Comparison of ENCODE assay signal across 16 mouse cellular contexts in the genomic region with DNA sequence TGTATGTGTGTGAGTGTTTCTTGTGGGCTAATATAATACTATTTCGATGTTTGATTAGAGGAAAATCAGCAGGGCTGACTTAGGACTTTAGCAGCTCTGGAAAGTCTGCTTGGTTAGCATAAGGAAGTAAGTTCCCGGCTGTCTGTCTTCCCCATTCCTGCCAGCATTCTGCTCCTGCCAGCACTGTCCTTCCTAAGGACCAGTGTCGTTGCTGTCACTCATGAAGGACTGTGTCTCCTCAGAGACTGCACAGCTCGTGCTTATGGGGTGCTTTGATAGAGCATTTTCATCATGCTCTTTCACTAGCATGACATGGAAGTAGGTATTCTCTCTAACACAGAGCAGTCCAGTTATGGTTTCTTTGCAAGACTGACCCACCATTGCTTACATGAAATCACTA.
DNase-seq lines count a peak whose midpoint lies in the region; ATAC-seq and TF ChIP-seq lines count a peak whose summit lies in the region.
"Had no signal": no experiment of that assay in that cellular context is flagged by ENCODE, and none has a peak within 500 bp of the region (broad histone marks: within the 10 kb centered on the region; RNA-seq: fewer than 3 reads in every experiment).

No protein-coding gene starts in this region.

- no peaks in the 10 kb centered on the region for H3K36me3 ChIP-seq in embryonic facial prominence, embryonic 13.5 days
- H3K36me3 ChIP-seq in embryonic facial prominence, embryonic 10.5 days (replicated peaks) = no peaks in the 10 kb centered on the region
- H3K36me3 ChIP-seq in heart, postnatal 0 days (replicated peaks; ENCODE audit: control insufficient read depth, insufficient read depth, low read length) = no peaks in the 10 kb centered on the region
- no peaks in the 10 kb centered on the region for H3K36me3 ChIP-seq in lung, embryonic 15.5 days
- H3K36me3 ChIP-seq: hindbrain, embryonic 13.5 days; midbrain, embryonic 10.5 days had no signal

- no peak overlapping the region for H3K27ac ChIP-seq in embryonic facial prominence, embryonic 13.5 days
- no peak overlapping the region for H3K27ac ChIP-seq in embryonic facial prominence, embryonic 10.5 days (replicated peaks)
- H3K27ac ChIP-seq in heart, postnatal 0 days (ENCODE audit: low read depth) = peak overlapping the region; percentile 39
- H3K27ac ChIP-seq in lung, embryonic 15.5 days = no peak overlapping the region
- H3K27ac ChIP-seq: hindbrain, embryonic 13.5 days; midbrain, embryonic 10.5 days had no signal

- TF ChIP-seq CTCF in heart, postnatal 0 days (IDR thresholded peaks at IDR 0.05; ENCODE audit: low read depth) = no peak
- no peak for TF ChIP-seq CTCF in lung, adult 2 months (IDR thresholded peaks at IDR 0.05; ENCODE audit: insufficient read depth, low read length)

- WGBS in embryonic facial prominence, embryonic 13.5 days = 57% methylated on average over 4 of the region's 4 CpGs
- WGBS in embryonic facial prominence, embryonic 10.5 days = 67% methylated on average over 4 of the region's 4 CpGs
- WGBS in heart, postnatal 0 days = 27% methylated on average over 4 of the region's 4 CpGs
- 46% methylated on average over 4 of the region's 4 CpGs for WGBS in lung, embryonic 15.5 days
- 49% methylated on average over 4 of the region's 4 CpGs for WGBS in lung, adult 2 months

- intact Hi-C loops in heart, postnatal 36 days (cut with DNase I) = no loop called here
- intact Hi-C loops in left cerebral cortex, postnatal 10 days (cut with DNase I) = no loop called here

- H3K4me3 ChIP-seq in embryonic facial prominence, embryonic 13.5 days = no peak overlapping the region
- H3K4me3 ChIP-seq in embryonic facial prominence, embryonic 10.5 days = no peak overlapping the region
- peak overlapping the region; percentile 13 for H3K4me3 ChIP-seq in heart, postnatal 0 days (ENCODE audit: low read depth, low read length)
- H3K4me3 ChIP-seq in lung, embryonic 15.5 days = no peak overlapping the region
- H3K4me3 ChIP-seq in lung, adult 2 months (replicated peaks; ENCODE audit: extremely low read depth, low read depth, low read length) = no peak overlapping the region
- H3K4me3 ChIP-seq: erythroblast, embryonic 14.5 days; hindbrain, embryonic 13.5 days; midbrain, embryonic 10.5 days had no signal

- ATAC-seq in embryonic facial prominence, embryonic 13.5 days (ENCODE audit: insufficient number of reproducible peaks, insufficient read depth, low FRiP score, low TSS enrichment, low read depth) = no peak
- ATAC-seq in heart, postnatal 0 days (ENCODE audit: insufficient read depth, low read depth) = no peak; the same call in 1 of the 2 replicates
- ATAC-seq in lung, embryonic 15.5 days (ENCODE audit: borderline replicate concordance, extremely low read depth, low FRiP score, low TSS enrichment) = no peak
- ATAC-seq: forebrain, postnatal 0 days had no signal

- TF ChIP-seq EP300 in heart, postnatal 0 days (IDR thresholded peaks at IDR 0.05; ENCODE audit: low read depth) = no peak

- DNase-seq in embryonic facial prominence, embryonic 10.5 days (ENCODE audit: low spot score) = no peak
- no peak for DNase-seq in heart, postnatal 0 days (ENCODE audit: low spot score)
- no peak for DNase-seq in heart, postnatal 36 days
- no peak for DNase-seq in lung, adult 2 months
- no peak for DNase-seq in thymus, postnatal 0 days (ENCODE audit: low spot score)
- DNase-seq in left cerebral cortex, postnatal 10 days (ENCODE audit: extremely low spot score in 1 of 2, low spot score in 2 of 2) = no peak
- DNase-seq: cerebellum, adult 11 months; forebrain, postnatal 0 days; gastrocnemius, postnatal 36 days; kidney, postnatal 25 days; lung, adult 18-20 months had no signal

- H3K27me3 ChIP-seq in embryonic facial prominence, embryonic 13.5 days = no peaks in the 10 kb centered on the region
- H3K27me3 ChIP-seq in embryonic facial prominence, embryonic 10.5 days (replicated peaks; ENCODE audit: low read depth, poor library complexity, severe bottlenecking) = no peaks in the 10 kb centered on the region
- H3K27me3 ChIP-seq in heart, postnatal 0 days (ENCODE audit: control insufficient read depth, insufficient read depth, low read length) = no peaks in the 10 kb centered on the region
- no peaks in the 10 kb centered on the region for H3K27me3 ChIP-seq in lung, embryonic 15.5 days
- H3K27me3 ChIP-seq: hindbrain, embryonic 13.5 days had no signal

- H3K4me1 ChIP-seq in embryonic facial prominence, embryonic 13.5 days = peaks cover 27% of the 10 kb centered on the region
- peaks cover 19% of the 10 kb centered on the region for H3K4me1 ChIP-seq in embryonic facial prominence, embryonic 10.5 days
- peaks cover 22% of the 10 kb centered on the region for H3K4me1 ChIP-seq in heart, postnatal 0 days (ENCODE audit: control insufficient read depth, insufficient read depth)
- H3K4me1 ChIP-seq in lung, embryonic 15.5 days = peaks cover 17% of the 10 kb centered on the region
- peaks cover 5% of the 10 kb centered on the region for H3K4me1 ChIP-seq in lung, adult 2 months (ENCODE audit: control insufficient read depth, insufficient read depth, low read length)

- peak overlapping the region; percentile 20 for H3K4me2 ChIP-seq in embryonic facial prominence, embryonic 13.5 days
- peak overlapping the region; percentile 46 for H3K4me2 ChIP-seq in heart, postnatal 0 days (ENCODE audit: low read depth, low read length)
- H3K4me2 ChIP-seq in lung, embryonic 15.5 days = 0 out of 2 replicates have a peak overlapping the region, but pooled peaks have one; percentile 9
- H3K4me2 ChIP-seq: hindbrain, embryonic 13.5 days had no signal

- TF ChIP-seq POLR2A in lung, adult 2 months (IDR thresholded peaks at IDR 0.05; ENCODE audit: borderline replicate concordance, extremely low read depth, low read depth, low read length) = no peak

- no peaks in the 10 kb centered on the region for H3K9me3 ChIP-seq in embryonic facial prominence, embryonic 13.5 days
- H3K9me3 ChIP-seq in embryonic facial prominence, embryonic 10.5 days = no peaks in the 10 kb centered on the region
- no peaks in the 10 kb centered on the region for H3K9me3 ChIP-seq in heart, postnatal 0 days (replicated peaks; ENCODE audit: control insufficient read depth, low read length)
- H3K9me3 ChIP-seq in lung, embryonic 15.5 days = no peaks in the 10 kb centered on the region
- H3K9me3 ChIP-seq: hindbrain, embryonic 13.5 days; midbrain, embryonic 10.5 days had no signal

- no peak overlapping the region for H3K9ac ChIP-seq in embryonic facial prominence, embryonic 13.5 days
- H3K9ac ChIP-seq in heart, postnatal 0 days (replicated peaks; ENCODE audit: low read depth, low read length) = no peak overlapping the region
- H3K9ac ChIP-seq in lung, embryonic 15.5 days = no peak overlapping the region
- H3K9ac ChIP-seq: forebrain, postnatal 0 days; hindbrain, embryonic 13.5 days had no signal
